Mouse (Mus musculus) heart, embryonic 10.5 days (tissue): Measurements from ENCODE around the gene Gm35134. TPM values are rescaled to one million over a fixed set of nuclear protein-coding genes. Genes with fewer than 3 reads are reported as not detected.
"Not testable (repeated sequence)": the region's sequence is repeated elsewhere in the genome, so short reads cannot be mapped to it uniquely, and the experiment has no call there.

Source experiments
- DNase-seq: peaks from one replicate; pipeline ENCODE4 v3.0.0-alpha.2; 2017; ENCODE audit warnings: low spot score
- H3K27ac ChIP-seq: fragments of 300-500 bp; sonication (generic); 2 replicates; pipeline ENCODE4 v1.5.1; 2016; ENCODE audit warnings: mild to moderate bottlenecking
- H3K27me3 ChIP-seq: fragments of 300-500 bp; sonication (generic); 2 replicates; pipeline ENCODE4 v1.6.1; 2016; ENCODE audit warnings: mild to moderate bottlenecking; ENCODE audit not compliant: poor library complexity, insufficient read depth, severe bottlenecking
- H3K36me3 ChIP-seq: fragments of 300-500 bp; sonication (generic); 2 replicates; pipeline ENCODE4 v1.6.1; 2016; ENCODE audit warnings: mild to moderate bottlenecking, moderate library complexity
- H3K4me1 ChIP-seq: fragments of 300-500 bp; sonication (generic); 2 replicates; pipeline ENCODE4 v1.6.1; 2016; ENCODE audit warnings: mild to moderate bottlenecking
- H3K4me3 ChIP-seq: fragments of 300-500 bp; sonication (generic); 2 replicates; pipeline ENCODE4 v1.5.1; 2016; ENCODE audit warnings: mild to moderate bottlenecking, moderate library complexity
- H3K9me3 ChIP-seq: fragments of 300-500 bp; sonication (generic); 2 replicates; pipeline ENCODE4 v1.6.1; 2016; ENCODE audit warnings: mild to moderate bottlenecking, moderate library complexity
- WGBS: fragments of 180-500 bp; shearing (Covaris S2); methylation state at CpG from one replicate; pipeline ENCODE4 v1.1.7; 2016; 5-methylcytosine and 5-hydroxymethylcytosine counted together
- polyA plus RNA-seq: library from polyadenylated mRNA; unstranded; fragments of >200 nt; fragmentation: Nextera tagmentation; extraction: Ambion mirVana; gene quantifications from 2 replicates; pipeline ENCODE4 v1.2.1, GENCODE M21; 2016

Gm35134 gene
- polyA plus RNA-seq, result not detected in 2 replicates

DNA sequence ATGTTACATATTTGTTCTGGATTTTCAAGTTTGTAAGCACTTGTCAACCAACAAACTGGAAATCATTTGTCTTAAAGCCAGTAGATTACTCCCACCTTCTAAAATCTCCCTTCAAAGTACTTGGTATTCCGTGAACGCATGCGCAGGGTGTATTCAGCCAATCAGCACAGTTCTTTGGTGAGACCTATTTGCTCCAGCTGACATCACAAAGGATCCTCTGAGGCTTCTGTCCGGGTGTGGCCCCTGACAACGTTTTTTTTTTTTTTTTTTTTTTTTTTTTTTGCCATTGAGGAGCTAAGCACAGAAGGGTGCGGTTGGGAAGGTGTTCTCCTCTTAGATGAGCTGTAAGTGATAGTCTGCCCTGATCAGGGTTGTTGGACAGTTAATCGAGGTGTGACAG, at the start of gene Gm35134:
Gene Gm35134, plus strand, starts transcription at position 301 of the 400 bp plus-strand sequence.
- no CpG with 5 or more reads among the region's 7 CpGs for WGBS
- not testable (repeated sequence) for H3K27ac ChIP-seq, H3K36me3 ChIP-seq, H3K4me1 ChIP-seq, H3K27me3 ChIP-seq, H3K4me3 ChIP-seq, DNase-seq, H3K9me3 ChIP-seq
